Mouse (Mus musculus) thymus, adult 2 months (tissue): ENCODE measurements around the gene Cntnap1. TPM values are rescaled to one million over a fixed set of nuclear protein-coding genes. Genes with fewer than 3 reads are reported as not detected.

ENCODE experiments used
- DNase-seq: peaks from one replicate; pipeline ENCODE4 v3.0.0; 2021
- H3K27ac ChIP-seq: fragments of 200-500 bp; 2 replicates; pipeline ENCODE4 v1.5.1; 2012; ENCODE audit warnings: low read length, control low read depth; ENCODE audit not compliant: control insufficient read depth, insufficient read depth
- H3K27me3 ChIP-seq: fragments of 200-500 bp; 2 replicates; pipeline ENCODE4 v1.6.1; 2012; ENCODE audit warnings: mild to moderate bottlenecking, low read length, moderate library complexity, mixed read lengths; ENCODE audit not compliant: control insufficient read depth, insufficient read depth
- H3K36me3 ChIP-seq: fragments of 200-500 bp; 2 replicates; pipeline ENCODE4 v1.6.1; 2012; ENCODE audit warnings: mild to moderate bottlenecking, low read length, moderate library complexity; ENCODE audit not compliant: control insufficient read depth, insufficient read depth
- H3K4me1 ChIP-seq: fragments of 200-500 bp; replicated peaks from 2 replicates; pipeline ENCODE4 v1.6.1; 2012; ENCODE audit warnings: low read length; ENCODE audit not compliant: control insufficient read depth, insufficient read depth
- H3K4me3 ChIP-seq: fragments of 200-500 bp; 2 replicates; pipeline ENCODE4 v1.5.1; 2012; ENCODE audit warnings: mild to moderate bottlenecking, low read length, control low read depth, moderate library complexity; ENCODE audit not compliant: control insufficient read depth, insufficient read depth
- CTCF ChIP-seq: fragments of 200-500 bp; IDR thresholded peaks from 2 replicates; pipeline ENCODE4 v1.5.1; 2012; ENCODE audit warnings: mild to moderate bottlenecking, control low read depth, low read length, moderate library complexity, borderline replicate concordance; ENCODE audit not compliant: control insufficient read depth, poor library complexity, insufficient read depth; ENCODE audit errors: extremely low read depth
- POLR2A ChIP-seq: fragments of 200-500 bp; IDR thresholded peaks from 2 replicates; pipeline ENCODE4 v1.6.1; 2012; ENCODE audit warnings: mild to moderate bottlenecking, low read length, control low read depth, moderate library complexity; ENCODE audit not compliant: control insufficient read depth, poor library complexity, insufficient read depth; ENCODE audit errors: extremely low read depth
- WGBS: fragments of 180-500 bp; shearing (Covaris S2); methylation state at CpG from one replicate; pipeline ENCODE4 v1.1.7; 2018; 5-methylcytosine and 5-hydroxymethylcytosine counted together
- polyA plus RNA-seq: library from polyadenylated mRNA; depleted of rRNA; stranded (reverse); fragments of >200 nt; gene quantifications from 2 replicates; pipeline ENCODE4 v1.2.3, GENCODE M21; 2012

The Cntnap1 gene
- polyA plus RNA-seq, 1 experiment: 4.5 TPM

DNA sequence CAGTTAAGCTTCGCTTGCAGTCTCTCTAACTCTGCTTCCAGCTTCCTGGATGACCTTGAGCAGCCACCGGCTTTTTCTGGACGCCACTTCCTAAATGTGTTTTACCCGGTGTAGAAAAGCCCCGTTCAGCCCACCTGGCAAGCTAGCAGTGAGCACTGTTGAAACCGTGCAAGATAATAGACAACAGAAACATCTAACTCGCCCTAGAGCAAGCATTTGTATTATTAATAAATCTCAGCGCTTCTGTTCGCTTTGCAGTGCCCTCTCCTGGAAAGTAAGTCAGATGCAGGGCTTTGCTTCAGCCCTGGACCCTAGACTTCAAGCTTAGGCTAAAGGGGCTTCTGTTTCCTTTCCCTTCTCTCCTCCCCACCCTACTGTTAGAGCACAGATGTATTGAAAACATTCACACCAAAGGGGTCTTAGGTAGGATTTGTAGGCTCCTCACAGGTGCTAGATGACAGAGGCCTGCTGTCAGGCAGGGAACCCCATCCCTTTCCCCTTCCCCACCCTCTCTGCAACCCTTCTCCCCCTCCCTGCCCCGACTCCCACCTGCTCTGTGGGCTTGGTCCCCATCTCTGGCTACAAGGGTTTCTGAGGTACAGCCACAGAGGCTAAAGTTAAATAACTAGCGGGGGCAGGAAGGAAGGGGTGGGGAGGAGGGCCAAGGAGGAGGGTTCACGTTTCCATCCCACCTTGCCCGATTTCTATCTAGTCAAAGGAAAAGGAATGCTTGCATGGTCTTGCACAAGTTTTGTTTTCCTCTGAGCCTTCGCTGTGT is 4.7 kb downstream of the Cntnap1 start, which contains the start of gene Ccr10:
Gene Ccr10 (minus strand): TSS at position 593 of the 778 bp plus-strand sequence.
- no peak within 1 kb of the TSS for H3K4me3 ChIP-seq
- H3K27ac ChIP-seq: no peak within 1 kb of the TSS
- peaks cover 28% of the 10 kb centered on the region for H3K27me3 ChIP-seq
- H3K4me1 ChIP-seq: peaks cover 28% of the 10 kb centered on the region
- no peaks in the 10 kb centered on the region for H3K36me3 ChIP-seq
- 15% methylated on average over 14 of the region's 14 CpGs for WGBS
- TF ChIP-seq CTCF: no peak
- no peak for TF ChIP-seq POLR2A
- no peak for DNase-seq

DNA sequence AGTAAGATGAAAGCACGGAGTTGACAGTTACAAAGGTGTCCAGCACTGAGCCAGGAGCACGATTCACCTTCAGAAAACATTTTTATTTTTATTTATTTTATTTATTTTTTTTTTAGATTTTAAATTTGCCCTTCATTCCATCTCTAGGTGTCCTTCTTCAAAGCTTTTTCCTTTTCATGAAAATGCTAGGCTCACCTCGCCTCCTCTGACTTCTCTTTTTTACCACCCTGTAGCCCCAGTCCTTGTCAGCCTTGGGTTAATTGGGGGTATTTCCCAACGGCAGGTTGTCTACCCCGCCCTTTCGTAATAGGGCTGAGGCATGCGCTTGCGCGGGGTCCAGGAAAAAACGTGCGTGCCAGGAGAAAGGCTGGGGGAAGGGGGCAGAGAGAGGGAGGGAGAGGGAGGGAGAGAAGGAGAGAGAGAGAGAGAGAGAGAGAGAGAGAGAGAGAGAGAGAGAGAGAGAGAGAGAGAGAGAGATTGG is 5.4 kb downstream of the Cntnap1 start:
- H3K27ac ChIP-seq: no peak overlapping the region
- no peak for DNase-seq
- 4% methylated on average over 11 of the region's 11 CpGs for WGBS
- no peaks in the 10 kb centered on the region for H3K36me3 ChIP-seq
- no peak overlapping the region for H3K4me3 ChIP-seq
- no peak for TF ChIP-seq CTCF
- no peak for TF ChIP-seq POLR2A
- H3K27me3 ChIP-seq: peaks cover 22% of the 10 kb centered on the region
- peaks cover 28% of the 10 kb centered on the region for H3K4me1 ChIP-seq

DNA sequence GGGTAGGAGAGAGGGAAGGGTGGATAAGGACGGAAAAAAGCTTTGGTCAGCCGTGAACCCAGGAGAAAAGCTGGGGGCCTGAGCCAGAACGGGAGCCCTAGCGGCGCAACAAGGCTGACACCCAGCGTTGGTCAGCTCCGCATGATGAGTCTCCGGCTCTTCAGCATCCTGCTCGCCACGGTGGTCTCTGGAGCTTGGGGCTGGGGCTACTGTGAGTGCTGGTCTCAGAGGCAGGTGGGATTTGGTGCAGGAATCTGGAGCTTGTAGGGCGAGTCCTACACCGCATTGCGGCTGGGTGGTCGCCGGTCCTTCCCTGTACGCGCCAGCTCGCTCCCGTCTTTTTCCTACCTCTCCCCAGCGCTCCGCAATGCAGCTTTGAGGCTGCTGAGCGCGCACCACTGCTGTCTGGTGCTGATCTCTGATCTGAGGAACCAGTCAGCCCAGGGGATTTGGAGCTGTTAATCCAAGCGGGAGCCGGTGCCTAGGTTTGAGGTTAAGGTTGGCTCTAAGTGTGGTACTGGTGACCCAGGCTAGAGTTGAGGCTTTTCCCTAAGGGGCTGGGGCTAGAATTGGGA is 5.9 kb downstream of the Cntnap1 start:
- no peaks in the 10 kb centered on the region for H3K36me3 ChIP-seq
- H3K4me3 ChIP-seq: no peak overlapping the region
- TF ChIP-seq CTCF: no peak
- no peak for TF ChIP-seq POLR2A
- 7% methylated on average over 25 of the region's 25 CpGs for WGBS
- peaks cover 25% of the 10 kb centered on the region for H3K4me1 ChIP-seq
- H3K27ac ChIP-seq: no peak overlapping the region
- no peak for DNase-seq
- H3K27me3 ChIP-seq: peaks cover 20% of the 10 kb centered on the region; the same call in 1 of the 2 replicates

DNA sequence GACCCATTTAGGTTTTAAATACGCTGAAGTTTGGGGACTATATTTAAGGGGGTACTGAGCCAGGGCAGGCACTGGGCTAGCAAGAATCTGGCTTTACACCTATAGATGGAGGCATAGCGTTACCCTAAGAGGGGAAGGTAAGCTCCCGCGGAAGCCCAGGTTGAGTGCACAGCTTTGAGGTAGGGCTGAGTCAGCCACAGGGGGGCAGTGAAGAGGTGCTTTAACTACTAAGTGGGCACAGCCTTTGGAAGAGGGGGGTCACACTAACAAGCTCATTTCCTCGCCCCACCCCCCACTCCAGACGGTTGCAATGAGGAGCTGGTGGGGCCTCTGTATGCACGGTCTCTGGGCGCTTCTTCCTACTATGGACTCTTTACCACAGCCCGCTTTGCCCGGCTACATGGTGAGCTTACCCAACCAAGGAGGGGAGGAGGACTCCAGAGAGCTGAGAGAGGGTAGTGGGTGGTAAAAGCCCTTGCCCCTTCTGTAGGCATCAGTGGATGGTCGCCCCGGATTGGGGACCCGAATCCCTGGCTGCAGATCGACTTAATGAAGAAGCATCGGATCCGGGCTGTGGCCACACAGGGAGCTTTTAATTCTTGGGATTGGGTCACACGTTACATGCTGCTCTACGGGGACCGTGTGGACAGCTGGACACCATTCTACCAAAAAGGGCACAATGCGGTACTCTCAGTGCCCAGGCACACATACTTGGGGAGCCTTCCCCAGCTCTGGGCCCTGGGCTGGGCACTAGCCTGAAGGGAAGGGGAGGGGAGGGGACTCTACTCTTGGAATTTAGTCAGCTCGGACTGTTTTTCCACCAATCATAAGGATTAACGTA is 6.8 kb downstream of the Cntnap1 start:
- Histone ChIP-seq H3K4me1 (peaks cover 24% of the 10 kb centered on the region), H3K4me3 (no peak overlapping the region), H3K27ac (no peak overlapping the region), H3K36me3 (no peaks in the 10 kb centered on the region), H3K27me3 (peaks cover 16% of the 10 kb centered on the region; the same call in 1 of the 2 replicates)
- WGBS: 41% methylated on average over 22 of the region's 22 CpGs
- TF ChIP-seq POLR2A: no peak
- peak; percentile 73 for TF ChIP-seq CTCF
- peak; percentile 81 for DNase-seq

DNA sequence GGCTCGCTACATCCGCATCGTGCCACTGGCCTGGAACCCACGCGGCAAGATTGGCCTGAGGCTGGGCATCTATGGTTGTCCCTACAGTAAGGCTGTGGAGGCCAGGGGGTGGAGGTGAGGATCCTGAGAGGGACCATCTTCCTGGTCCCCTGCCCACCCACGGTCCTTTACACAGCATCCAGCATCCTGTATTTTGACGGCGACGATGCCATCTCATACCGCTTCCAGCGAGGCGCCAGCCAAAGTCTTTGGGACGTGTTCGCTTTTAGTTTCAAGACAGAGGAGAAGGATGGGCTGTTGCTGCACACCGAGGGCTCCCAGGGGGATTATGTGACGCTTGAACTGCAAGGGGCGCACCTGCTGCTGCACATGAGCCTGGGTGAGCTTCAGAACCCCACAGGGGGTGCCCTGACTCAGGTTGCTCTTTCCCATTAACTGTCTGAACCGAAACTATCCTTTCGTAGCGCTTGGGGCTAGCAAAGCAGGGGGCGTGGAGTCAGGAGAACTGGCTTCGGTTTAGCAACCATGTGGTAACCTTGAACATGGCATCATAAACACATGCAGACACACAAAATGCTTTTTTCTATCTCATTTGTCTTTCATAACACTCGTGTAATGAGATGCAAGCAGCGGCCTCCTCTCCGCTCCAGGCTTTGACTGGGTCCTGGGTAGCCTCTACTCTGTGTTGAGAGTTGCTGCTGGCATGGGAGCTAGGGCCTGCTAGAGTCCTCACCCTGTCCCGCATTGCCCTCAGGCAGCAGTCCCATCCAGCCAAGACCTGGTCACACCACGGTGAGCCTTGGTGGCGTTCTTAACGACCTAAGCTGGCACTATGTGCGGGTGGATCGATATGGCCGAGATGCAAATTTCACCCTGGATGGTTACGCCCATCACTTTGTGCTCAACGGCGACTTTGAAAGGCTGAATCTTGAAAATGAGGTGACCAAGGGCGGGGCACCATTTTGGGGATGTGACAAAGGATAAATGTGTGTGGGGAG is 8.0 kb downstream of the Cntnap1 start:
- no peak for TF ChIP-seq POLR2A
- no peaks in the 10 kb centered on the region for H3K36me3 ChIP-seq
- WGBS: 76% methylated on average over 36 of the region's 36 CpGs
- H3K27ac ChIP-seq: no peak overlapping the region
- peaks cover 9% of the 10 kb centered on the region; the same call in 1 of the 2 replicates for H3K27me3 ChIP-seq
- H3K4me3 ChIP-seq: no peak overlapping the region
- H3K4me1 ChIP-seq: peaks cover 18% of the 10 kb centered on the region
- DNase-seq: no peak

DNA sequence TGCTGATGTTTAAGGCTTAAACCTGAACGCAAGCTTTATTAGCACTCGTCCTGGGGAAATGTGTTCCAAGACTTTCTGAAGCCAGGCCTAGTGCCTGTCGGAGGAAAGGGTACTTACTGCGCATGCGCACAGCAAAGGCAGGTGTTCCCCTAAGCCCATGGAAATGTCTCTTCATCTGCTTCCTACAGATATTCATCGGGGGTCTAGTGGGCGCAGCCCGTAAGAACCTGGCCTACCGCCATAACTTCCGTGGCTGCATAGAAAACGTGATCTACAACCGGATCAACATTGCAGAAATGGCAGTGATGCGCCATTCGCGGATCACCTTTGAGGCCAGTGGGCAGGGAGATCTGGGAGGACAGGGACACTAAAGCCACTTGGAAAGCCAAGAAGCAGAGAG is 9.0 kb downstream of the Cntnap1 start:
- no peak overlapping the region for H3K27ac ChIP-seq
- H3K4me3 ChIP-seq: no peak overlapping the region
- H3K36me3 ChIP-seq: no peaks in the 10 kb centered on the region
- TF ChIP-seq POLR2A (no peak), CTCF (no peak)
- peaks cover 10% of the 10 kb centered on the region for H3K4me1 ChIP-seq
- no peak for DNase-seq
- H3K27me3 ChIP-seq: peaks cover 9% of the 10 kb centered on the region; the same call in 1 of the 2 replicates
- WGBS: 91% methylated on average over 15 of the region's 15 CpGs
